Mouse (Mus musculus) frontal cortex, postnatal 14 days (tissue): ENCODE results near the gene Gm28891.
"Not testable (repeated sequence)": the region's sequence is repeated elsewhere in the genome, so short reads cannot be mapped to it uniquely, and the experiment has no call there.

Source experiments
- DNase-seq, 2 experiments: peaks; one replicate each; pipeline ENCODE4 v3.0.0; 2022; ENCODE audit warnings: low spot score in 2 of 2

The Gm28891 gene

GRCm38 (mm10) chrY:60240902-60241301 lies at the start of gene Gm28891:
Gm28891 (plus strand) TSS chrY:60241202.
- not testable (repeated sequence) for DNase-seq
